ENCODE assay signal across 16 mouse cellular contexts in the genomic region with DNA sequence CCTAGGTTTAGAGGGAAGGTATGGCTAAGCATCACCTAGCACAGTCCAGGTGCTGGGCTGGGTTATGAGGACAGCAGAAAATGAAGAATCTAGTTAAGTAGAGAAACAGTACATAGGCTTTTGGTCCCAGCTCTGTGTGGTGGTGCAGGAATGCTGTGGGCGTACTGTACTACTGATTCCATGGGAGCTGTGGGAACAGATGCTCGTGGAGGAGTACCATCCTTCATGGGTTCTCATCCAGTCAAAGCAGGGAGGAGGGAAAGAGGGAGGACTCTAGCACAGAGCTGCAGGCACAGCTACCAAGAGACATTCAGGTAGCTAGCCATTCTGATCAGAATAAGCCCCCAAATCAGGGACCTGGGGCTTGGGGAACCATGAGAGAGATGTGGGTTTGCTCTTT. TPM values are rescaled to one million over a fixed set of nuclear protein-coding genes. Genes with fewer than 3 reads are reported as not detected.
DNase-seq lines count a peak whose midpoint lies in the region; ATAC-seq lines count a peak whose summit lies in the region.
"Had no signal": no experiment of that assay in that cellular context is flagged by ENCODE, and none has a peak within 500 bp of the region (broad histone marks: within the 10 kb centered on the region; RNA-seq: fewer than 3 reads in every experiment).

No protein-coding gene starts in this region.

- H3K36me3 ChIP-seq in midbrain, embryonic 11.5 days (ENCODE audit: control insufficient read depth, insufficient read depth, low read length): peaks cover 2% of the 10 kb centered on the region; the same call in 1 of the 2 replicates
- no peaks in the 10 kb centered on the region for H3K36me3 ChIP-seq in midbrain, embryonic 15.5 days (replicated peaks)
- H3K36me3 ChIP-seq in hindbrain, embryonic 12.5 days: peaks cover 17% of the 10 kb centered on the region; the same call in 1 of the 2 replicates

- DNase-seq in midbrain, embryonic 11.5 days (ENCODE audit: low spot score, missing footprints): peak; percentile 69
- peak; percentile 69 to 82 for DNase-seq in frontal cortex, postnatal 36 days (ENCODE audit: low spot score in 2 of 2)
- DNase-seq in layer of hippocampus, postnatal 36 days: peak; percentile 66 to 79
- DNase-seq in right cerebral cortex, postnatal 25 days: peak; percentile 76
- DNase-seq in kidney, postnatal 25 days: no peak
- no peak for DNase-seq in kidney, adult 9 months
- DNase-seq: adrenal gland, adult 8-10 months; heart, postnatal 10 days; kidney, adult 8-10 months; lung, postnatal 4 days; midbrain, embryonic 14.5 days had no signal

- no peaks in the 10 kb centered on the region for H3K4me1 ChIP-seq in midbrain, embryonic 11.5 days (ENCODE audit: control insufficient read depth, insufficient read depth, low read length)
- H3K4me1 ChIP-seq in midbrain, embryonic 15.5 days: no peaks in the 10 kb centered on the region
- H3K4me1 ChIP-seq in hindbrain, embryonic 12.5 days: peaks cover 3% of the 10 kb centered on the region; the same call in 1 of the 2 replicates

- H3K9me3 ChIP-seq in midbrain, embryonic 11.5 days (ENCODE audit: control insufficient read depth, low read length): no peaks in the 10 kb centered on the region
- no peaks in the 10 kb centered on the region for H3K9me3 ChIP-seq in midbrain, embryonic 15.5 days
- H3K9me3 ChIP-seq in hindbrain, embryonic 12.5 days (replicated peaks): no peaks in the 10 kb centered on the region
- H3K9me3 ChIP-seq: embryonic facial prominence, embryonic 15.5 days had no signal

- no peak overlapping the region for H3K4me2 ChIP-seq in midbrain, embryonic 11.5 days
- no peak overlapping the region for H3K4me2 ChIP-seq in midbrain, embryonic 15.5 days
- no peak overlapping the region for H3K4me2 ChIP-seq in hindbrain, embryonic 12.5 days (replicated peaks)
- H3K4me2 ChIP-seq: embryonic facial prominence, embryonic 15.5 days had no signal

- WGBS in midbrain, embryonic 11.5 days: 87% methylated on average over 2 of the region's 2 CpGs
- WGBS in midbrain, embryonic 15.5 days: 88% methylated on average over 2 of the region's 2 CpGs
- 95% methylated on average over 2 of the region's 2 CpGs for whole genome bisulfite sequencing in hindbrain, embryonic 12.5 days

- H3K4me3 ChIP-seq in midbrain, embryonic 11.5 days (ENCODE audit: low read depth, low read length): no peak overlapping the region
- H3K4me3 ChIP-seq in midbrain, embryonic 15.5 days: no peak overlapping the region
- H3K4me3 ChIP-seq in hindbrain, embryonic 12.5 days: no peak overlapping the region
- H3K4me3 ChIP-seq: embryonic facial prominence, embryonic 15.5 days had no signal

- ATAC-seq in midbrain, embryonic 11.5 days (ENCODE audit: low FRiP score): no peak
- no peak for ATAC-seq in midbrain, embryonic 15.5 days (replicated peaks)
- no peak for ATAC-seq in hindbrain, embryonic 12.5 days (ENCODE audit: low FRiP score)
- ATAC-seq: forebrain, embryonic 14.5 days had no signal

- H3K9ac ChIP-seq in midbrain, embryonic 11.5 days (ENCODE audit: low read length): no peak overlapping the region
- H3K9ac ChIP-seq in midbrain, embryonic 15.5 days: no peak overlapping the region
- no peak overlapping the region for H3K9ac ChIP-seq in hindbrain, embryonic 12.5 days
- H3K9ac ChIP-seq: embryonic facial prominence, embryonic 15.5 days; liver, embryonic 14.5 days had no signal

- H3K27me3 ChIP-seq in midbrain, embryonic 11.5 days (ENCODE audit: control insufficient read depth, insufficient read depth, low read length): no peaks in the 10 kb centered on the region
- H3K27me3 ChIP-seq in midbrain, embryonic 15.5 days (replicated peaks): no peaks in the 10 kb centered on the region
- H3K27me3 ChIP-seq in hindbrain, embryonic 12.5 days: no peaks in the 10 kb centered on the region
- H3K27me3 ChIP-seq: embryonic facial prominence, embryonic 15.5 days had no signal

- no peak overlapping the region for H3K27ac ChIP-seq in midbrain, embryonic 11.5 days (ENCODE audit: low read depth, low read length)
- H3K27ac ChIP-seq in midbrain, embryonic 15.5 days: no peak overlapping the region
- no peak overlapping the region for H3K27ac ChIP-seq in hindbrain, embryonic 12.5 days
- H3K27ac ChIP-seq: embryonic facial prominence, embryonic 15.5 days; liver, embryonic 14.5 days had no signal

RNA-seq across cellular contexts. Expression of a gene that starts 22.5 kb away (rescaled TPM):
- polyA plus RNA-seq in midbrain, embryonic 11.5 days (2014; fragmentation: Nextera tagmentation; extraction: Ambion mirVana): 2.8 and 3.7 TPM in 2 replicates
- 5.2 and 6.4 TPM in 2 replicates for polyA plus RNA-seq in midbrain, embryonic 15.5 days (2015; fragmentation: Nextera tagmentation; extraction: Ambion mirVana)
- total RNA-seq in layer of hippocampus, postnatal 36 days (2021): 1 to 10 TPM; 1.7 to 2.7 TPM
- 5.0 and 5.3 TPM in 2 replicates for polyA plus RNA-seq in hindbrain, embryonic 12.5 days (2016; fragmentation: Nextera tagmentation; extraction: Ambion mirVana)

RNA-seq across cellular contexts. Expression of a gene that starts 40.4 kb away (rescaled TPM):
- polyA plus RNA-seq in midbrain, embryonic 11.5 days (2014; fragmentation: Nextera tagmentation; extraction: Ambion mirVana): 66.0 and 70.7 TPM in 2 replicates
- 30.7 and 33.7 TPM in 2 replicates for polyA plus RNA-seq in midbrain, embryonic 15.5 days (2015; fragmentation: Nextera tagmentation; extraction: Ambion mirVana)
- total RNA-seq in layer of hippocampus, postnatal 36 days (2021): 10 to 100 TPM; 15.3 to 19.8 TPM
- 157 and 159 TPM in 2 replicates for polyA plus RNA-seq in hindbrain, embryonic 12.5 days (2016; fragmentation: Nextera tagmentation; extraction: Ambion mirVana)

RNA-seq across cellular contexts. Expression of a gene that starts 55.1 kb away (rescaled TPM):
- 120 and 125 TPM in 2 replicates for polyA plus RNA-seq in midbrain, embryonic 11.5 days (2014; fragmentation: Nextera tagmentation; extraction: Ambion mirVana)
- 195 and 197 TPM in 2 replicates for polyA plus RNA-seq in midbrain, embryonic 15.5 days (2015; fragmentation: Nextera tagmentation; extraction: Ambion mirVana)
- 100 to 1,000 TPM; 116 to 141 TPM for total RNA-seq in layer of hippocampus, postnatal 36 days (2021)
- polyA plus RNA-seq in hindbrain, embryonic 12.5 days (2016; fragmentation: Nextera tagmentation; extraction: Ambion mirVana): 155 and 166 TPM in 2 replicates

Comparison
In these comparisons a context has a peak if more than half of its experiments do, and no peak if none do; other contexts are left out.
1. DNase-seq: peak in midbrain, embryonic 11.5 days (single experiment), frontal cortex, postnatal 36 days (2 of 2), layer of hippocampus, postnatal 36 days (2 of 2) and right cerebral cortex, postnatal 25 days (single experiment); none in kidney, postnatal 25 days (0 of 2) and kidney, adult 9 months (single experiment).